Mouse (Mus musculus) ES-E14 (cell line): Measurements from ENCODE around the gene P2rx2.

Source experiments
- CHD2 ChIP-seq: IDR thresholded peaks from 2 replicates; pipeline ENCODE4 v1.6.1; 2014; ENCODE audit warnings: mild to moderate bottlenecking, low read depth, low read length, inconsistent platforms
- MAFK ChIP-seq: IDR thresholded peaks from 2 replicates; pipeline ENCODE4 v1.6.1; 2014; ENCODE audit warnings: mild to moderate bottlenecking, low read depth, low read length, inconsistent platforms; ENCODE audit not compliant: insufficient read depth
- ZNF384 ChIP-seq: IDR thresholded peaks from 2 replicates; pipeline ENCODE4 v1.6.1; 2012; ENCODE audit warnings: low read depth, low read length, inconsistent platforms

DNA sequence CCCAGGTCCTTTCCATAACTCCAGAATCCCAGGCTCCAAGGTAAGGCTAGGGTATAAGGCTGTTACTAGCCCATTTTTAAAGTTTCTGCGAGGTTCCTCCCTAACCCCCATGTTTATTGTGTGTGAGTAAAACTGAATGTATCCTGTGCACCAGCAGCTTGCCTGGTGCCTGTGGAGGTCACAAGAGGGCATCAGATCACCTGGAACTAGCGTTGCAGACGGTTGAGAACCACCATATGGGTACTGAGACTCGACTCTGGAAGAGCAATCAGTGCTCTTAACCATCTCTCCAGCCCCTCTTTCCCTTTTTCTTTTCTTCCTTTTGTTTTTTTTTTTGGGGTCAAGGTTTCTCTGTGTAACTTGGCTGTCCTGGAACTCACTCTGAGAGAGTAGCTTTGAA is 36.8 kb upstream of the P2rx2 start:
- TF ChIP-seq ZNF384 (no peak), CHD2 (no peak), MAFK (no peak)
